Comparison of ENCODE assay signal across 8 mouse cellular contexts in the genomic region with DNA sequence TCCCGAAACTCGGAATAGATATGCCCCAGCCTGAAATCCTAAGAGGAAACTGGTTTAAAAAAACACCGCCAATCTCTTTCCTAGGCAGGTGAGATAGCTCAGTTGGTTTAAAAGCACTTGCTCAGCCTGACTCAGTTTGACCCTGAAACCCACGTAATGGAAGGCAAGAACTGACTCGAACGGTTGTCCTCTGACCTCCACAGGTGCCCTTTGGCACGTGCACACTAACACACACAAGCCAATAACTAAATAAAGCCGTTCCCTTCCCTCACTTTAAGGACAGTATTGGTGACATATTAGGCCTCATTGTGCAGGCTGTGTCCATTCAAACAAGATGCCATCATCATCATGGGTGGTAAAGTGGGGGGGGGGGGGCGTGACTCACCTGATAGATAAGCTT.
DNase-seq lines count a peak whose midpoint lies in the region; ATAC-seq and TF ChIP-seq lines count a peak whose summit lies in the region.

No protein-coding gene starts in this region.

- no peak for DNase-seq in gastrocnemius, adult 2 months
- no peak for DNase-seq in gastrocnemius, postnatal 10 days
- no peak for DNase-seq in neural tube, embryonic 11.5 days (ENCODE audit: low spot score)
- no peak for DNase-seq in neural tube, embryonic 10.5 days (ENCODE audit: extremely low spot score, low spot score)
- DNase-seq in liver, embryonic 13.5 days, result no peak
- DNase-seq in yolk sac, embryonic 10.5 days (ENCODE audit: low spot score), result peak; percentile 54
- no peak for DNase-seq in gastrocnemius, postnatal 25 days

- 3% methylated on average over 9 of the region's 9 CpGs for WGBS in neural tube, embryonic 11.5 days
- WGBS in liver, embryonic 13.5 days (ENCODE audit: insufficient replicate concordance), result 22% methylated on average over 9 of the region's 9 CpGs

- H3K4me3 ChIP-seq in gastrocnemius, adult 2 months, result peak overlapping the region; percentile 76
- peak overlapping the region; percentile 30 for H3K4me3 ChIP-seq in neural tube, embryonic 11.5 days (ENCODE audit: low read depth, low read length)
- H3K4me3 ChIP-seq in liver, embryonic 13.5 days (replicated peaks), result peak overlapping the region; percentile 55

- no peaks in the 10 kb centered on the region for H3K27me3 ChIP-seq in neural tube, embryonic 11.5 days (ENCODE audit: control insufficient read depth, insufficient read depth, low read length)
- peaks cover 44% of the 10 kb centered on the region for H3K27me3 ChIP-seq in liver, embryonic 13.5 days

- H3K36me3 ChIP-seq in neural tube, embryonic 11.5 days (ENCODE audit: control insufficient read depth, insufficient read depth, low read length), result no peaks in the 10 kb centered on the region
- no peaks in the 10 kb centered on the region for H3K36me3 ChIP-seq in liver, embryonic 13.5 days

- no peak for TF ChIP-seq CTCF in gastrocnemius, adult 2 months (IDR thresholded peaks at IDR 0.05)

- H3K9me3 ChIP-seq in neural tube, embryonic 11.5 days (ENCODE audit: control insufficient read depth, low read length), result no peaks in the 10 kb centered on the region
- H3K9me3 ChIP-seq in liver, embryonic 13.5 days (replicated peaks), result no peaks in the 10 kb centered on the region

- peak overlapping the region; percentile 49 for H3K4me2 ChIP-seq in neural tube, embryonic 11.5 days (ENCODE audit: low read depth)
- H3K4me2 ChIP-seq in liver, embryonic 13.5 days, result peak overlapping the region; percentile 83

- no peak for ATAC-seq in neural tube, embryonic 11.5 days (ENCODE audit: insufficient read depth, low FRiP score, low TSS enrichment)
- no peak for ATAC-seq in liver, embryonic 13.5 days (ENCODE audit: low read depth)
- ATAC-seq in frontal cortex, adult (ENCODE audit: low TSS enrichment), result no peak

- intact Hi-C loops in gastrocnemius, adult 2 months (cut with DNase I), result no loop called here

- H3K4me1 ChIP-seq in neural tube, embryonic 11.5 days (ENCODE audit: control insufficient read depth, insufficient read depth, low read length), result peaks cover 17% of the 10 kb centered on the region; the same call in 1 of the 2 replicates
- peaks cover 42% of the 10 kb centered on the region for H3K4me1 ChIP-seq in liver, embryonic 13.5 days (replicated peaks)

- H3K9ac ChIP-seq in neural tube, embryonic 11.5 days (ENCODE audit: low read length), result peak overlapping the region; percentile 41
- peak overlapping the region; percentile 71 for H3K9ac ChIP-seq in liver, embryonic 13.5 days

- H3K27ac ChIP-seq in gastrocnemius, adult 2 months, result peak overlapping the region; percentile 94
- peak overlapping the region; percentile 58 for H3K27ac ChIP-seq in neural tube, embryonic 11.5 days (ENCODE audit: low read depth, low read length)
- H3K27ac ChIP-seq in liver, embryonic 13.5 days, result no peak overlapping the region
